Mouse (Mus musculus): ENCODE data around the gene 2510002D24Rik.
A peak's percentile ranks its signal among the peaks of the same experiment; 100 is the strongest.
"Not testable (repeated sequence)": the region's sequence is repeated elsewhere in the genome, so short reads cannot be mapped to it uniquely, and the experiment has no call there.

2510002D24Rik gene

DNA sequence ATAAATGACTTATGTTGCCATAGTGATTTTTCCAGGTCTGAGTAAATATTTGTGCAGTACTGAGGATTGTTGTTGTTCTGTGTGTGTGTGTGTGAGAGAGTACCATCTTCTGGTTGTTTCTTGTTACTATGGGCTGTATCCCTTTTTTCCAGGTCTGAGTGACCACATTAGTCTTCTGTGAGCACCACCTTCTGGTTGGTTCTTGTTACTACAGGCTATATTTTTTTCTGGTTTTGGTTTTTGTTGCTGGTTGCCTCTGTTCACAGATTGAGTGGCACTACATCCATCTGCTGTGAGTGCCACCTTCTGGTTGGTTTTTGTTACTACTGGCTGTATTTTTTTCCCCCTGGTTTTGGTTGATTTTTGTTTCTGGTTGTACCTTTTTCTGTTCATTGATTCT lies 22.2 kb downstream of the 2510002D24Rik start:
- DNase-seq, result peak; percentile 78

DNA sequence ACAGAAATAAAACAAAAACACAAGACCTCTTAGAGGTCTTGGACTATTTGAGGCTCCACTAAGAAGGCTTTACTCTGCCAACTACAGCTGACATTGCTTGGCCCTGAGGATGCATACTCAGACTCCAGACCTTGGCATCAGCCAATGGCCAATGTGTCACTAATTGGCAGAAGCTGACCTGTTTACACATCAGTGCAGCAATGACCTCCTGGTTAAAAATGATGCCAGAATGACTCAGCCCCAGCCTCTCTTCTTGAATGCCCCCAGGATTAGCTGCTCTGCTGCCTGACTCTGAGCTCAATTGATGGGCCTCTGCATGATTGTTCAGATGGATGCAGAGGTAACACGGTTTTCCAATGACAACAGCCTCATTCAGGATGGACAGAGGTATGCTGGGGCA lies 23.8 kb downstream of the 2510002D24Rik start:
- no peak for DNase-seq

DNA sequence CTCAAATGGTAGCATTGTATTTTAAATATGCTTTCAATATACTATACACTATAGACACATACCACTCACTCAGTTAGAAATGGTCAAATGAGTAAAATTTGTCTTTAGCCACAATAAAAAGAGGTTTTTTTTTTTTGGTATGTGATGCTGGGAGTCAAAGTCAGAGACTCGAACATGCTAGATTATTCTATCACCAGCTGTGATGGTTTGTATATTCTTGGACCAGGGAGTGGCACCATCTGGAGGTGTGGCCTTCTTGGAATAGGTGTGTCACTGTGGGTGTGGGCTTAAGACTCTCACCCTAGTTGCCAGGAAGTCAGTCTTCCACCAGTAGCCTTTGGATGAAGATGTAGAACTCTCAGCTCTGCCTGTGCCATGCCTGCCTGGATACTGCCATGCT lies 34.1 kb downstream of the 2510002D24Rik start:
- not testable (repeated sequence) for DNase-seq

DNA sequence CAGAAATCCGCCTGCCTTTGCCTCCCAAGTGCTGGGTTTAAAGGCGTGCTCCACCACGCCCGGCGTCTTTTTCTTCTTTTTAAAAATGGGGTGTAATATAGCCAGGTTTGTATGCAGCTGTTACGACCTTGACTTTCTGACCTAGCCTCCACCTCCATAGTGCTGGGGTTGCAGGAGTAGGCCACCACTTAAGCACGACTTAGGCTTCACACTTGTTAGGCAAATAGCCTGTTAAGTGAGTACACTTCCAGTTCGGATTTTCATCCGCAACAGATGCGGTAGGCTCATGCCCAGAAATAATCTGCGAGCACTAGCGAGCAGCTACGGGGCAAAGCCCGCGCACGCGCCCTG lies 39.7 kb downstream of the 2510002D24Rik start:
- DNase-seq, result no peak

DNA sequence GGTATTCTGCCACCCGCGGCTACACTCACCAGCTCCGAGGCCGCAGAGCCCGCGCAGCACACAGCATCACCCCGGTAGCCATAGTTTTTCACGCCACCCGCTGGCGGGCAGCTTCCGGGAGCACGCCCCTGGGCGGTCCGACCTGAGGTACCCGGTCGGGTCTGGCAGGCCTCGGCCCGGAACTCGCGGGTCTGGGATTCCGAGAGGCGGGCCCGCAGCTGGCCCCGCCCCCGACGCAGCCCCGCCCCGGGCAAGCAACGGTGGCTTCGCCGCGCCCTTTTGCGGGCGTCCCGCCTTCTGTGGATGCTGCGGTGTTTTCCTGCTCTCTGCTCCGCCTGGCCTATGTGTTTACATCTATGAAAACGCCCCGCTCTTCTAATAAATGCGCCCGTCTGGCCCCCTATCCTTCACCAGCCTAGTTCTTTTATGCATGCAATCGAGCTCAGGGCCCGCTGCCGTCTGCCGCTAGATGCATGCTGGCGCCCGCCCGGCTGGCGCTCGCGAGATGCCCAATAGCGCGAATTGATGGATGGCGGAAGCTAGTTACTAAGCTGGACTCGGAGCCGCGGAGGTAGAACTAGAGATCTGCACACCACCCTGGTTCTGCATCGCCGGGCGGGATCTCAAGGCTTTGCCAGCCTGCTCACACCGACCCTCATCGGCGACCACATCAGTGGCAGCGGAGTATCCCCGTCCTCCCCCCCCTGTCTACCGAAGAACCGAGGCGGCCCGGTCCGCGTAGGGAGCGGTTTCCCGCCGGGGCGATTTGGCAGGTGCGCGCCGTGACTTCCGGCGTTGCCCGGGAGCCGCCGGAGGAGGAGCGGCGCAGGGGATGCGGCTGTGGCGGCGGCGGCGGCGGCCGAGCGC lies 40.3 kb downstream of the 2510002D24Rik start, which contains the start of the genes Mrpl40 and Hira:
TSS of gene Mrpl40 (minus strand) at position 421 of the 867 bp plus-strand sequence.
TSS of gene Hira (plus strand) at position 596 of the 867 bp plus-strand sequence.
- peak; percentile 94 for DNase-seq

DNA sequence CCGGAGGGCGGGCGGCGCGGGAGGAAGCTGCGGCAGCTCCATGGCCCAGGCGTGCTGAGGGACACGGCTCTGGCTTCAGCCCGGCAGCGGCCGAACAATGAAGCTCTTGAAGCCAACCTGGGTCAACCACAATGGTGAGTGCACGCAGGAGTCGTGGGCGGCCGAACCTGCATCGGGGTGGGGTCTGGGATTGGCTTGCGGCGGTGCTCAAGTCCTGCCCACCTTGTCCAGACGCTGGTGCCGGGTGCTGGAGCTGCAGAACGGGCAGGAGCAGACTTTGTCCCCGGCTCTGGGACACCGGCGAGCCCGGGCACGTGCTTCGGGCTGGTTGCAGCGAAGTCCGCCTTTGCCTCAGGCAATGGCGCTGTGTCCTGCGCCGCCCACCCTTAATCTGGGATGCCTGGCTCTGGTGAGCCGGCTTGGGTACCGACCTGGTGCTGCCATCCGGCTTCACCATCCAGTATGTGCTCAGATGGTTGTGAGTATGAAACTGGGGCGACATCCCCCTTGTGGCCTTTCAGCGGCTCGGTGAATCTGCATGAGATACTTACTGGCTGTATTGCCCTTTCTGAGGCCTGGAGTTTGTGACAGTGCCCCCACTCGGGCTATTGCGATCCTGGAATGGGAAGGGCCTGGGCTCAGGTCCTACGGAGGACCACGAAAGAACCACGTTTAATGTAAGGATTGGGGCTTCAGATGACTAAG lies 41.2 kb downstream of the 2510002D24Rik start:
- DNase-seq, result no peak

DNA sequence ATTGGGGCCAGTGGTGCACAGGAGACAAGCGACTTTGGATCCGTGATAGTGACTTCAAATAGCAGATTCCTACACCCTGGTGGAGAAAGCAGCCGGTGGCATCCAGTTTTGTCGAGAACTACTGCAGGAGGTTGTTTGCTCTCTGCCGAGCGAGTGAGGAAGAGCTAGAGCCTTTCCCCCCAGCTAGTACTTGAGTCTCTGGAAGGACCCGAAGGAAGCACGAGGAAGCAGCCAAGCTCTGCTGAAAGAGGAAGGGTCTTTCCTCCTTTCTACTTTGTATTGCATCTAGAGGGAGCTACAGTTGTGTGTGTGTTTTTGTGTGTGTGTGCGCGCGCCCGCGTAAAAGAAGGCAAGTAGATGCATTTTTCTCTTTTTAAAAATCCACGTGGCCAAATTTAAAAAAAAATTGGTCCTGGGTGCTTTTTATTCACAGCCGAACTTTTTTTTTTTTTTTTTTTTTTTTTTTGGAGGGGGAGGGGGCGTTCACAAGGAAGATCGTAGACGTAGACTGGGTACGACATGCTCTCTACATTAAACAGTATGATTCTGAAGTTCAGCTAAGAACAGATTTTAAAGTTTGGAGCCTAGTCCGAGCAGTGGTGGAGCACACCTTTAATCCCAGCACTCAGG lies 41.8 kb downstream of the 2510002D24Rik start:
- DNase-seq, result no peak

DNA sequence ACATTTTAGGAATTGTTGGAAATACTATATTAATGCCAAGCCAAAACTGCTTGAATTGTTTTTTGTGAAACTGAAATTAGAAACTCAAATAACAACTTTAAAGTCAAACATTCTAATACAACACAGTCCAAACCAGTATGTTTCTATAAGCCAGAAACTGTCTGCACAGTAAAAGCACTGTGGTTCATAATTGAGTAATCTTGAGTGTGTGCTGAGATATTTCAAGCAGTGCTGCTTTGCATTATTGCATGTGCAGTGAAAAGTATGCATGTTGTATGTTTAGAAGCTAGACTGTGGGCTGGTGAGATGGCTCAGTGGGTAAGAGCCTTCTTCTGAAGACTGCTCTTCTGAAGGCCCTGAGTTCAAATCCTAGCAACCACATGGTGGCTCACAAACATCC lies 47.7 kb downstream of the 2510002D24Rik start:
- DNase-seq, result no peak
